Mouse (Mus musculus): ENCODE data around the gene Slc36a4. TPM values are rescaled to one million over a fixed set of nuclear protein-coding genes. Genes with fewer than 3 reads are reported as not detected.
A peak's percentile ranks its signal among the peaks of the same experiment; 100 is the strongest.

Gene Slc36a4
- polyA plus RNA-seq, 1 experiment from 2014 or later, result 16.1 TPM

GRCm38 (mm10) chr9:15694989-15695388 lies 14.5 kb upstream of the Slc36a4 start:
- WGBS, result 46% methylated on average over 5 of the region's 5 CpGs

GRCm38 (mm10) chr9:15705706-15706105 lies 3.8 kb upstream of the Slc36a4 start:
- no peak overlapping the region for H3K4me3 ChIP-seq (ENCODE audit: low read depth, low read length)
- H3K9ac ChIP-seq (ENCODE audit: low read length), result no peak overlapping the region
- H3K4me1 ChIP-seq (ENCODE audit: control insufficient read depth, insufficient read depth, low read length), result peaks cover 6% of the 10 kb centered on the region
- no peak for DNase-seq (ENCODE audit: low spot score, missing footprints)
- no peaks in the 10 kb centered on the region for H3K27me3 ChIP-seq (ENCODE audit: control insufficient read depth, insufficient read depth, low read length)
- H3K36me3 ChIP-seq (ENCODE audit: control insufficient read depth, insufficient read depth, low read length), result no peaks in the 10 kb centered on the region
- no peak for ATAC-seq (ENCODE audit: low FRiP score)
- H3K4me2 ChIP-seq, result no peak overlapping the region
- WGBS, result 78% methylated on average over 10 of the region's 10 CpGs
- H3K27ac ChIP-seq (ENCODE audit: low read depth, low read length), result no peak overlapping the region
- no peaks in the 10 kb centered on the region for H3K9me3 ChIP-seq (ENCODE audit: control insufficient read depth, low read length)

More at GRCm38 (mm10) chr9:15694989-15695388, 14.5 kb upstream of the Slc36a4 start:
- Histone ChIP-seq H3K4me1 (ENCODE audit: control insufficient read depth, insufficient read depth, low read length) (no peaks in the 10 kb centered on the region), H3K4me2 (no peak overlapping the region), H3K27ac (ENCODE audit: low read depth, low read length) (no peak overlapping the region), H3K9ac (ENCODE audit: low read length) (no peak overlapping the region), H3K36me3 (ENCODE audit: control insufficient read depth, insufficient read depth, low read length) (no peaks in the 10 kb centered on the region), H3K9me3 (ENCODE audit: control insufficient read depth, low read length) (no peaks in the 10 kb centered on the region), H3K27me3 (ENCODE audit: control insufficient read depth, insufficient read depth, low read length) (no peaks in the 10 kb centered on the region), H3K4me3 (ENCODE audit: low read depth, low read length) (no peak overlapping the region)
- peak; percentile 76 for DNase-seq (ENCODE audit: low spot score, missing footprints)
- no peak for ATAC-seq (ENCODE audit: low FRiP score)

GRCm38 (mm10) chr9:15708979-15709598 lies 449 bp upstream of the Slc36a4 start:
- Histone ChIP-seq H3K9me3 (ENCODE audit: control insufficient read depth, low read length) (no peaks in the 10 kb centered on the region), H3K36me3 (ENCODE audit: control insufficient read depth, insufficient read depth, low read length) (no peaks in the 10 kb centered on the region), H3K4me3 (ENCODE audit: low read depth, low read length) (peak overlapping the region; percentile 57), H3K4me1 (ENCODE audit: control insufficient read depth, insufficient read depth, low read length) (peaks cover 6% of the 10 kb centered on the region), H3K4me2 (peak overlapping the region; percentile 82), H3K27me3 (ENCODE audit: control insufficient read depth, insufficient read depth, low read length) (no peaks in the 10 kb centered on the region), H3K27ac (ENCODE audit: low read depth, low read length) (no peak overlapping the region), H3K9ac (ENCODE audit: low read length) (peak overlapping the region; percentile 67)
- ATAC-seq (ENCODE audit: low FRiP score) (peak; percentile 0), DNase-seq (ENCODE audit: low spot score, missing footprints) (no peak)
- WGBS, result 18% methylated on average over 14 of the region's 14 CpGs

- Histone ChIP-seq H3K4me2 (peak overlapping the region; percentile 82), H3K4me3 (ENCODE audit: low read depth, low read length) (peak overlapping the region; percentile 57; the same call in 1 of the 2 replicates), H3K27me3 (ENCODE audit: control insufficient read depth, insufficient read depth, low read length) (no peaks in the 10 kb centered on the region), H3K4me1 (ENCODE audit: control insufficient read depth, insufficient read depth, low read length) (peaks cover 6% of the 10 kb centered on the region), H3K36me3 (ENCODE audit: control insufficient read depth, insufficient read depth, low read length) (no peaks in the 10 kb centered on the region), H3K27ac (ENCODE audit: low read depth, low read length) (no peak overlapping the region), H3K9ac (ENCODE audit: low read length) (no peak overlapping the region; the same call in 1 of the 2 replicates), H3K9me3 (ENCODE audit: control insufficient read depth, low read length) (no peaks in the 10 kb centered on the region)
- no peak for DNase-seq (ENCODE audit: low spot score, missing footprints)
- ATAC-seq (ENCODE audit: low FRiP score), result no peak
- 91% methylated on average over 13 of the region's 13 CpGs for WGBS
These were observed 1.5 kb downstream of the Slc36a4 start for GRCm38 (mm10) chr9:15710821-15711565.

- Histone ChIP-seq H3K4me3 (ENCODE audit: low read depth, low read length) (no peak overlapping the region), H3K36me3 (ENCODE audit: control insufficient read depth, insufficient read depth, low read length) (no peaks in the 10 kb centered on the region), H3K27me3 (ENCODE audit: control insufficient read depth, insufficient read depth, low read length) (no peaks in the 10 kb centered on the region), H3K4me1 (ENCODE audit: control insufficient read depth, insufficient read depth, low read length) (peaks cover 6% of the 10 kb centered on the region), H3K4me2 (no peak overlapping the region), H3K27ac (ENCODE audit: low read depth, low read length) (no peak overlapping the region), H3K9me3 (ENCODE audit: control insufficient read depth, low read length) (no peaks in the 10 kb centered on the region), H3K9ac (ENCODE audit: low read length) (no peak overlapping the region; the same call in 1 of the 2 replicates)
- DNase-seq (ENCODE audit: low spot score, missing footprints) (no peak), ATAC-seq (ENCODE audit: low FRiP score) (no peak)
- whole genome bisulfite sequencing, result 90% methylated on average over 7 of the region's 7 CpGs
These were observed 2.1 kb downstream of the Slc36a4 start for GRCm38 (mm10) chr9:15711676-15712075.

GRCm38 (mm10) chr9:15714792-15715191 lies 5.3 kb downstream of the Slc36a4 start:
- no peak overlapping the region for H3K27ac ChIP-seq (ENCODE audit: low read depth, low read length)
- no peaks in the 10 kb centered on the region for H3K36me3 ChIP-seq (ENCODE audit: control insufficient read depth, insufficient read depth, low read length)
- peaks cover 6% of the 10 kb centered on the region for H3K4me1 ChIP-seq (ENCODE audit: control insufficient read depth, insufficient read depth, low read length)
- no peak for DNase-seq (ENCODE audit: low spot score, missing footprints)
- H3K27me3 ChIP-seq (ENCODE audit: control insufficient read depth, insufficient read depth, low read length), result no peaks in the 10 kb centered on the region
- no peak overlapping the region for H3K4me3 ChIP-seq (ENCODE audit: low read depth, low read length)
- H3K4me2 ChIP-seq, result no peak overlapping the region
- H3K9ac ChIP-seq (ENCODE audit: low read length), result no peak overlapping the region
- no peak for ATAC-seq (ENCODE audit: low FRiP score)
- 89% methylated on average over 4 of the region's 4 CpGs for WGBS
- H3K9me3 ChIP-seq (ENCODE audit: control insufficient read depth, low read length), result no peaks in the 10 kb centered on the region

- H3K36me3 ChIP-seq (ENCODE audit: control insufficient read depth, insufficient read depth, low read length), result no peaks in the 10 kb centered on the region
- no peak for DNase-seq (ENCODE audit: low spot score, missing footprints)
- no peak overlapping the region for H3K4me2 ChIP-seq
- H3K27ac ChIP-seq (ENCODE audit: low read depth, low read length), result no peak overlapping the region
- H3K9ac ChIP-seq (ENCODE audit: low read length), result no peak overlapping the region
- H3K27me3 ChIP-seq (ENCODE audit: control insufficient read depth, insufficient read depth, low read length), result no peaks in the 10 kb centered on the region
- H3K9me3 ChIP-seq (ENCODE audit: control insufficient read depth, low read length), result no peaks in the 10 kb centered on the region
- H3K4me1 ChIP-seq (ENCODE audit: control insufficient read depth, insufficient read depth, low read length), result peaks cover 4% of the 10 kb centered on the region
- no peak overlapping the region for H3K4me3 ChIP-seq (ENCODE audit: low read depth, low read length)
- WGBS, result 88% methylated on average over 11 of the region's 11 CpGs
- ATAC-seq (ENCODE audit: low FRiP score), result no peak
These were observed 5.9 kb downstream of the Slc36a4 start for GRCm38 (mm10) chr9:15715193-15715989.

- no peak overlapping the region for H3K4me2 ChIP-seq
- H3K9me3 ChIP-seq (ENCODE audit: control insufficient read depth, low read length), result no peaks in the 10 kb centered on the region
- no peaks in the 10 kb centered on the region for H3K36me3 ChIP-seq (ENCODE audit: control insufficient read depth, insufficient read depth, low read length)
- H3K4me3 ChIP-seq (ENCODE audit: low read depth, low read length), result no peak overlapping the region
- H3K27ac ChIP-seq (ENCODE audit: low read depth, low read length), result no peak overlapping the region
- WGBS, result 86% methylated on average over 4 of the region's 4 CpGs
- H3K9ac ChIP-seq (ENCODE audit: low read length), result no peak overlapping the region
- no peak for DNase-seq (ENCODE audit: low spot score, missing footprints)
- no peaks in the 10 kb centered on the region for H3K27me3 ChIP-seq (ENCODE audit: control insufficient read depth, insufficient read depth, low read length)
- ATAC-seq (ENCODE audit: low FRiP score), result no peak
- H3K4me1 ChIP-seq (ENCODE audit: control insufficient read depth, insufficient read depth, low read length), result no peaks in the 10 kb centered on the region
These were observed 7.8 kb downstream of the Slc36a4 start for GRCm38 (mm10) chr9:15717363-15717762.

GRCm38 (mm10) chr9:15718295-15718694 lies 8.8 kb downstream of the Slc36a4 start:
- Histone ChIP-seq H3K4me2 (no peak overlapping the region), H3K36me3 (ENCODE audit: control insufficient read depth, insufficient read depth, low read length) (no peaks in the 10 kb centered on the region), H3K4me3 (ENCODE audit: low read depth, low read length) (no peak overlapping the region), H3K9me3 (ENCODE audit: control insufficient read depth, low read length) (no peaks in the 10 kb centered on the region), H3K4me1 (ENCODE audit: control insufficient read depth, insufficient read depth, low read length) (no peaks in the 10 kb centered on the region), H3K27ac (ENCODE audit: low read depth, low read length) (no peak overlapping the region), H3K9ac (ENCODE audit: low read length) (no peak overlapping the region), H3K27me3 (ENCODE audit: control insufficient read depth, insufficient read depth, low read length) (no peaks in the 10 kb centered on the region)
- ATAC-seq (ENCODE audit: low FRiP score) (no peak), DNase-seq (ENCODE audit: low spot score, missing footprints) (no peak)
- WGBS, result 85% methylated on average over 6 of the region's 6 CpGs

Data from midbrain, embryonic 11.5 days (tissue).